Comparison of ENCODE assay signal across 8 mouse cellular contexts in genomic region chr5:100536638-100537037, GRCm38 (mm10). TPM values are rescaled to one million over a fixed set of nuclear protein-coding genes. Genes with fewer than 3 reads are reported as not detected.
DNase-seq lines count a peak whose midpoint lies in the region; ATAC-seq and TF ChIP-seq lines count a peak whose summit lies in the region.

No protein-coding gene starts in this region.

- no peaks in the 10 kb centered on the region for H3K9me3 ChIP-seq in heart, embryonic 16.5 days (replicated peaks; ENCODE audit: control insufficient read depth, low read length)
- no peaks in the 10 kb centered on the region for H3K9me3 ChIP-seq in lung, embryonic 16.5 days (ENCODE audit: control insufficient read depth, low read length)

- TF ChIP-seq CTCF in gastrocnemius, adult 2 months (IDR thresholded peaks at IDR 0.05) = peak; percentile 80

- H3K36me3 ChIP-seq in heart, embryonic 16.5 days (ENCODE audit: control insufficient read depth, insufficient read depth) = peaks cover 30% of the 10 kb centered on the region
- H3K36me3 ChIP-seq in lung, embryonic 16.5 days (ENCODE audit: control insufficient read depth, insufficient read depth, low read length) = peaks cover 36% of the 10 kb centered on the region

- no peaks in the 10 kb centered on the region; the same call in 1 of the 2 replicates for H3K4me1 ChIP-seq in heart, embryonic 16.5 days (ENCODE audit: control insufficient read depth, insufficient read depth, low read length)
- no peaks in the 10 kb centered on the region for H3K4me1 ChIP-seq in lung, embryonic 16.5 days (replicated peaks; ENCODE audit: control insufficient read depth, insufficient read depth, low read length)

- intact Hi-C loops in gastrocnemius, adult 2 months (cut with DNase I) = loop anchor here (5.0 kb wide), 1 partner anchor 164 kb away; no protein-coding TSS in a partner anchor
- intact Hi-C loops in gastrocnemius, postnatal 36 days (cut with DNase I) = no loop called here

- ATAC-seq in heart, embryonic 16.5 days (replicated peaks; ENCODE audit: extremely low read depth, insufficient read depth, low FRiP score) = peak; percentile 67; the same call in 1 of the 2 replicates
- ATAC-seq in lung, embryonic 16.5 days (ENCODE audit: low read depth) = 0 out of 2 replicates have a peak, but pooled peaks have one; percentile 49

- no peaks in the 10 kb centered on the region for H3K27me3 ChIP-seq in heart, embryonic 16.5 days (ENCODE audit: control insufficient read depth, insufficient read depth, low read length)
- H3K27me3 ChIP-seq in lung, embryonic 16.5 days (ENCODE audit: control insufficient read depth, insufficient read depth, low read depth, low read length) = no peaks in the 10 kb centered on the region

- no peak for DNase-seq in gastrocnemius, adult 2 months
- DNase-seq in gastrocnemius, postnatal 36 days = no peak
- peak; percentile 44 for DNase-seq in thymus, postnatal 0 days (ENCODE audit: low spot score)
- DNase-seq in thymus, postnatal 36 days = no peak
- no peak for DNase-seq in ovary, postnatal 36 days (ENCODE audit: low spot score)
- no peak for DNase-seq in cerebellum, adult 11 months

- no peak overlapping the region for H3K4me2 ChIP-seq in heart, embryonic 16.5 days (ENCODE audit: low read depth, low read length)
- no peak overlapping the region for H3K4me2 ChIP-seq in lung, embryonic 16.5 days (ENCODE audit: low read depth, low read length)

- 82% methylated on average over 3 of the region's 3 CpGs for WGBS in heart, embryonic 16.5 days
- 84% methylated on average over 3 of the region's 3 CpGs for WGBS in lung, embryonic 16.5 days

- H3K4me3 ChIP-seq in gastrocnemius, adult 2 months = no peak overlapping the region; the same call in 1 of the 2 replicates
- no peak overlapping the region for H3K4me3 ChIP-seq in heart, embryonic 16.5 days (ENCODE audit: low read length)
- no peak overlapping the region for H3K4me3 ChIP-seq in lung, embryonic 16.5 days (ENCODE audit: low read length)

- no peak overlapping the region for H3K9ac ChIP-seq in heart, embryonic 16.5 days (ENCODE audit: low read length)
- no peak overlapping the region for H3K9ac ChIP-seq in lung, embryonic 16.5 days (ENCODE audit: low read length)

- H3K27ac ChIP-seq in gastrocnemius, adult 2 months = peak overlapping the region; percentile 82
- no peak overlapping the region for H3K27ac ChIP-seq in heart, embryonic 16.5 days (ENCODE audit: low read length)
- H3K27ac ChIP-seq in lung, embryonic 16.5 days (ENCODE audit: low read length) = no peak overlapping the region

RNA-seq across cellular contexts. Expression of gene Cops4, which starts 18.5 kb away (rescaled TPM):
- total RNA-seq in gastrocnemius, adult 2 months (2021) = 100 to 1,000 TPM; 111 to 121 TPM
- total RNA-seq in gastrocnemius, postnatal 36 days (2021) = 100 to 1,000 TPM in 1 of 2 experiments, 10 to 100 TPM in 1; 87.1 to 102 TPM
- polyA plus RNA-seq in thymus, postnatal 0 days (2015; fragmentation: Nextera tagmentation; extraction: Ambion mirVana) = 132 and 133 TPM in 2 replicates
- polyA plus RNA-seq in heart, embryonic 16.5 days (2015; fragmentation: Nextera tagmentation; extraction: Ambion mirVana) = 137 and 151 TPM in 2 replicates
- 165 and 174 TPM in 2 replicates for polyA plus RNA-seq in lung, embryonic 16.5 days (2015; fragmentation: Nextera tagmentation; extraction: Ambion mirVana)

RNA-seq across cellular contexts. Expression of gene Plac8, which starts 35.4 kb away (rescaled TPM):
- total RNA-seq in gastrocnemius, adult 2 months (2021) = not detected
- total RNA-seq in gastrocnemius, postnatal 36 days (2021) = not detected
- 218 and 221 TPM in 2 replicates for polyA plus RNA-seq in thymus, postnatal 0 days (2015; fragmentation: Nextera tagmentation; extraction: Ambion mirVana)
- polyA plus RNA-seq in heart, embryonic 16.5 days (2015; fragmentation: Nextera tagmentation; extraction: Ambion mirVana) = 18.5 and 44.7 TPM in 2 replicates
- 12.5 and 16.7 TPM in 2 replicates for polyA plus RNA-seq in lung, embryonic 16.5 days (2015; fragmentation: Nextera tagmentation; extraction: Ambion mirVana)

RNA-seq across cellular contexts. Expression of gene Lin54, which starts 36.2 kb away (rescaled TPM):
- total RNA-seq in gastrocnemius, adult 2 months (2021) = 1 to 10 TPM; 3.2 to 4.9 TPM
- 1 to 10 TPM; 4.4 to 4.7 TPM for total RNA-seq in gastrocnemius, postnatal 36 days (2021)
- 9.4 and 10.0 TPM in 2 replicates for polyA plus RNA-seq in thymus, postnatal 0 days (2015; fragmentation: Nextera tagmentation; extraction: Ambion mirVana)
- polyA plus RNA-seq in heart, embryonic 16.5 days (2015; fragmentation: Nextera tagmentation; extraction: Ambion mirVana) = 9.9 and 10.8 TPM in 2 replicates
- 12.2 and 13.6 TPM in 2 replicates for polyA plus RNA-seq in lung, embryonic 16.5 days (2015; fragmentation: Nextera tagmentation; extraction: Ambion mirVana)
